Mouse (Mus musculus) layer of hippocampus, adult 9-10 months (tissue): ENCODE data around the gene Slit3.

Experiments used
- DNase-seq: peaks from one replicate; pipeline ENCODE4 v3.0.0; 2022; ENCODE audit warnings: low spot score

Slit3 gene

DNA sequence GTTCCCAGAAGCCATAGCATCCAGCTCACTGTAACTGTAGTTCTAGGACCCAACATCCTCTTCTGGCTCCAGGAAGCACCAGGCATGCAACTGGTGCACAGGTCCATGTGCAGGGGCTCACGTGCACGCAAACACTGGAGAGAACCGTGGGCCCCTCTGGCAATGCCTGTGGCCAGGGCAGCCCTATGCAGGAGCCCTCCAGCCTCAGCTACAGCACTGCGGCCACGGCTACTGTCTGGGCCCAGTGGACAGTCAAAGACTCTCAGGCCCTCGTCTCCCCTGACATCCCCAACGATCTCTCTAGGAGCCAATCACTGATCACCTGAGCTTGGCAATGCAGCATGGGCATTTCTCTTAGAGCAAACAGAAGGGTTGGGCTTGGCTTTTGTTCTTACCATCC is 572.6 kb downstream of the Slit3 start:
- no peak for DNase-seq

DNA sequence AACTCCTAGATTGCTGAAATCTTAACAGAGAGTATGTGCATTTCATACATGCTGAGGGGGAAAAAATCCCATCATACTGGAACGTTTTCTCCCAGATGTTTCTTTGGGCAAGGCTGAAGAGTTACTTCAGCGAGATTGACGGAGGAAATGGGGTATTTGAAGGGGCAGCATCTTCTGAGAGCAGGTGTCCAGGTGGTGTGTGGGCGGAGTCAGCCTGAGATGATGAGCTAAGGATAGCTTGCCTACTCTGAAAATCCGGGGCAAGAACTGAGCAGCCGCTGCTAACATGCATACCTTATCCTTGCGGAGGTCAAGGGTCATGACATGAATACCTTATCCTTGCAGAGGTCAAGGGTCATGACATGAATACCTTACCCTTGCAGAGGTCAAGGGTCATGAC is 576.5 kb downstream of the Slit3 start:
- no peak for DNase-seq

DNA sequence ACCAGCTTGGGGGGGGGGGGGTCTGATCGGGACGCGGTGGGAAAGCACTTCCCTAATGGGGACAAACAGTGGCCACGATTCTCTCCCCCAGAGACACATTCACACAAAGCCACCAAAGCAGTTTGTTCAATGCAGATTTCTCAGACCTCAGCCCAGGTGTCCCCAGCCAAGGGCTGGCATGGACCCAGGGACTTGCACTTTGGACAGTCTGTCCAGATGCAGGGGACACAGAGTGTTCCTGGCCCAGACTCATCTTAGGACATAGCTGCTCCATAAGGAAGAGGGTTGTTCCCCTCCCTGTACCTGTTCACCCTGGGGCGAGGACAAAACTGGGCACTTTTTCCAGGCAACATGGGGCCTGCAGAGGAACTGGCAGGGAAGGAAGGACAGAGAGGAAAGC is 577.9 kb downstream of the Slit3 start:
- no peak for DNase-seq

DNA sequence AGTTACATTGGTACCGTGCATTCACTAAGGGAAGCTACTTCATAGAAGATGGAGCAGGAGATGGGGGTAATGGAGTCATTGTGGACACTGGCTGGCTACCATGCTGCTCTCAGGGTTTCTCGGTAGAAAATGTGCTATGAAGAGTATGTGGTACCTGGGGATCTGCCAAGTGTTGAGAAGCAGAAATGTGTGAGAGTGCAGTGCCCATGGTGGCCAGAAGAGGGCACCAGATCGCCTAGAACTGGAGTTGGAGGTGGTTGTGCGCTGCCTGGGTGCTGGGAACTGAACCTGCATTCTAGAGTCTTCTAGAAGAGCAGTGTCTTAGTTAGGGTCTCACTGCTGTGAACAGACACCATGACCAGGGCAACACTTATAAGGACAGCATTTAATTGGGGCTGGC is 582.4 kb downstream of the Slit3 start:
- DNase-seq = no peak

DNA sequence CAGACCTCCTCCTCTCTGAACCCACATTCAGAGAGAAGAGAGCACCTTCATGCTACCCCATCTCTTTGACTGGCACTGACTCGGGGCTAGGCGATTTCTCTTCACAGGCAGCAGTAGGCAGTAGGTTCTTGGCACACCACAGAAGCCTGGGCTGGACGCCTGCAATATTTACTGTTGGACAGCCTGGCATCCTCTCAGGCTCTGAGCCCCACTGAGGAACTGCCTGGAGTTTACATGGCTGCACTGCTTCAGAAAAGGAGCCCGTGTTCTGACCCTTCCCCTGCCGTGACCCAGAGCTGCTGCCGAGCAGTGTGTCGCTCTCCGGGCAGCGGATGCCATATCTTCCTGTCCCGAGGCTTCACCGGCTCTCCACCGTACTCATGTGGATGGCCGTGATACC is 583.4 kb downstream of the Slit3 start:
- no peak for DNase-seq

DNA sequence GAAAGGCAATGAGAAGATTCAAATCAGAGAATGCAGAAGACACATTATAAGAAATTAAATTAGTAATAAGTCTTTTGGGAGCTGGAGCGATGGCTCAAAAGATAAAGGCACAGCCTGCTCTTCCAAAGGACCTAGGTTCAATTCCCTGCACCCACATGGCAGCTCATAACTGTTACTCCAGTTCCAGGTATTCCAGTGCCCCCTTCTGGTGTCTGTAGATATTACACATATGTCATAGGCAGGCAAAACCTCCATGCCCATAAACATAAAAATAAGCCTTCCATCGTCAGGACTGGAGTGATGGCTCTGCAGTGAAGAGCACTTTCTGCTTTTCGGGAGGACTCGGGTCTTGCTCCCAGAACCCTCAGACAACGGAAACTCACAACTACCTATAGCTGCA is 583.9 kb downstream of the Slit3 start:
- no peak for DNase-seq

DNA sequence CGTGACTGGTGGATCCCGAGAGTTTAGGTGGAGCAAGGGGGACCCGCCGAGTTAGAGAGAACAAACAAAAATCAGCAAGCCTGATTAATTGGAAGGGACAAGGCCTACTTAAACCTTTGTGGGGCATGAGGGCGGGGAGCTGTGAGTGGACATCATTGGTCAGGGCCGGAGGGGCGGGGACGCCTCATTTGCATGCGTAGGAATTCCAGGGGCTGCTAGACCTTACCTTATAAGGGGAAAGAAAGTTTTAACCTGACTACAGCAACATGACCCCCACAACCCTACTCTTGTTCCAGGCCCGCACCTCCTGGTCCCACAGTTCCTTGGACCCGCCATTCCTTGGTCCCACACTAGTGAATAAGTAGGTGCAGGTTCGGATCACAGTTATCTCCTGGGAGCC is 586.4 kb downstream of the Slit3 start:
- no peak for DNase-seq

DNA sequence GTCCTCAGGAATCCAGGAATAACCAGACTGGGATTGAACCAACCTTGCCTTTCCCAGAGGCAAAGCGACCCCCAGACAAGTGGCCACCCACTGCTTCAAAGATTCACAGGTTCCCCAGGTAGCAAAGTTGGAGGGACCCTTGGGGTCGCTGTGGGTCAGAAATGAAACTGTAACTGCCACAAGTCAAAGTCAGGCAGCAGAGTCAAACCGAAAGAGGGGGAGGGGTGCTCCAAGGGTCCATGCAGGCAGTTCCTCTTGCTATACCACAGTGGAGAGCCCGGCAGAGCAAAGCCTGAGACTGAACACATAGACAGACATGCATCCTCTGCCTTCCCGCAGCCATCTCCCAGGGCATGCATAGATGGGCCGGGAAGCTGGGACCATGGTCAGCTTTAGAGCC is 590.3 kb downstream of the Slit3 start:
- DNase-seq = no peak

DNA sequence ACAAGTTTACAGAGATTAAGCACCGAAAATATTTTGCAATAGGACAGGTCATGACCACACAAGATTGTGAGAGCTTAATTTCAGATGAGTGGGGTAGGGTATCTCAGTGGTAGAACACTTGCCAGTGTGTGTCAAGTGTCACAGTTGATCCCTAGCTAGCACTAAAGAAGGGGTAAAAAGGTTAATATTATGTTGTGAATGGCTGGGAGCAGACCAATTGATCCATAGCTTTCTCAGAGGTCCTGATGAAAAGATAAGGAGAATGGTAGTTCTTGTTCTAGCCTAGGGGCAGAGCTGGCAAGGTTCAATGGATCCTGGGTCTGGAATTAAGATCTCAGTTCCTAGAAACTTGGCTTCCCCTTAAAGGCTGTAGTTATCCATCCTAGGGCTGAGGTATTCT is 597.9 kb downstream of the Slit3 start:
- DNase-seq = no peak

DNA sequence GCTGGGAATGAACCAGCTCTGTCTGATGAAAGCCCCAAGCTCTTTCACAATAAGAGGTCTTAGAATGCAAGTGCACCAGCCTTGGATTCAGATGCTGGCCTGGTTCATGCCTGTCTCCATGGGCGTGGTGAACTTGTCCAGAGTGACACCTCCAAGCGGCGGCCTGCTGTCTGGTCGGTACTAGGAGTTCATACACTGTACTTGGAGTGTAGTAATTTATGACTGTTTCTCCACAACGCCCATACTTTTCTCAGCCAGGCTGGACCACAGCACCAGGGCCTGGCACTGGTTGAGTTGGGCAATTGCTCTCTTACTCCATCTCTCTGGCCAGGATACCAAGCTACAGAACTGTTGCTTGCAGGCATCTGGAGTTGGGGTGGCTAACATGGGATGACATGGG is 602.9 kb downstream of the Slit3 start:
- no peak for DNase-seq

DNA sequence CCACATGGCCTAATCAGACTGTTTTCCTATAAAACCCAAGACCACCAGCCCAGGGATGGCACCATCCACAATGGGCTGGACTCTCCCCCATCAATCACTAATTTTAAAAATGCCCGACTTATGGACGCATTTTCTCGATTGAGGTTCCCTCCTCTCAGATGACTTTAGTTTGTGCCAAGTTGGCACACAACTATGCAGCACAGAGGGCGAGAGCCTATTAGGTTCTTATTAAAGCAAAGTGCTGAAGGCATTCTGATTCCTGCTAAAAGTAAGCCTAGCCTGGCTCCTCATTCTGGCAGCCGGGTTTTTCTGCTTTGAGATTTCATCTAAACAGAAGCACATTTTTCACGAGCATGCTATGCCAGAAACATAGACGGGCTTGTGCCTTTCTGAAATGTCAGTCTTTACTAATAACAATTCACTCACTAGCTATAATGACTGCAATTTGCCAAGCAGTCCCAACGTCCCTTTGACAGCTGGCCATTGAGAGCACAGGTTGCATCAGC is 605.4 kb downstream of the Slit3 start:
- DNase-seq = no peak

DNA sequence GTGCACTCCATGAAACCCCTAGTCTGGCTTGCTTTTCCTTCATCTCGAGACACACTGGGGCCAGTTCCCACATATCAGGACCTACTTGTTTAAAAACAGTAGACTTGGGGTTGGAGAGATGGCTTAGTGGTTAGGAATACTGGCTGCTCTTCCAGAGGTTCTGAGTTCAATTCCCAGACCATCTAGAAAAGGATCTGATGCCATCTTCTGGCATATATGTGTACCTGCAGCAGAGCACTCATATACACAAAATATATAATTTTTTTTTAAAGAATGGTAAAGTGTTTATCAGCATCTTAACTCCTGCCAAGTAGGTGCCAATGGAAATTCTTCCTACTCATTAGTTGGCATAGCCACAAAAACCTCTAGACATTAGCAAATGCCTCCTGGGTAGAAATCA is 607.2 kb downstream of the Slit3 start:
- DNase-seq = no peak

DNA sequence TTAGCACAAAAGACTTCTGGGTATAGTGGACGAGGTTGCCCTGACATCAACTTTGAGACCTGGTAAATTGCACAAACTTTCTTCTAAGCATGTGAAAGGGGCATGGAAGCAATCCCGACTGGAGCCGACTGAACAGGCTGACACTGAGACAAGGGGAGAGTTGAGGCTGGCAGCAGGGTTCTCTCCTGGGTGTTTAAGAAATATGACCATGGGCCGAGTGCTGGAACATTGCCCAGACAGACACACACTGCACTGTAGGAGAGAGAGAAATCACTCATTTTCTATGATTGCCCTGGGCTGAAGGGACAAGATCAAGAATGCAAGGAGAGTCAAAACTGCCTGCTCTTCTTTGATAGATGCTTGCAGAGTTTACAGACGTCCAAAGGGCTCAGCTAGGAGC is 608.2 kb downstream of the Slit3 start:
- no peak for DNase-seq

DNA sequence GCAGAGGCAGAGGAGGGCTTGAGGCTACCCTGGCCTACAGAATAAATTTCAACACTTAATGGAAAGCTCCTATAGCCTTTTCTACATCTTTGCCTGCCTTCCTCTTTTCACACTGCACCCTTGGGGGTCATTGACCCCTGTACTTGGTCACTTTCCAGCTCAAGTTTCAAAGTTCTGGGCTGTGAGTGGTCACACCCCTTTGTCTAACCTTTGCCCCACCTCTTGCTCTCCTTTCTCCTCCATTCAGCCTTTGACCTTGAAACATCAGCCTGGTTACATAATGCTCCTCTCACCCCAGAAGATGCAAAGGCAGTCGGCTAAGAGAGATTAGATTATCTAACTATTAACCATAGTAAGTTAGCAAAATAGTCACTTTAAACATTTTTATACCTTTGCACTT is 611.3 kb downstream of the Slit3 start:
- no peak for DNase-seq

DNA sequence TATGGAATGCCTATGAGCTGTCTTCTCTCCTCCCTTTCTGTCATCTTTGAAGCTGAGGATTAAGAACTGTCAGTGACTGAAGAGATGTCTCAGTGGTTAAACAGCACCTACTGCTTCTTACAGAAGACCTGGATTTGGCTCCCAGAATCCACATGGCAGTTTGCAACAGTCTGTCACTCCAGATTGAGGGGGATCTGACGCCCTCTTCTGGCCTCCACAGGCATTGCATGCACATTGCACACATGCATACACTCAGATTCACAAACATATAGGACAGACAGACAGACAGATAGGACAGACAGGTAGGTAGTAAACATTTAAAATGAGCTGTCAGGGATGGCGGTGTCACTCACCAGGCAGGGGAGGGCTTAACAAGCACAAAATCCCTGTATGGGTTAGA is 615.8 kb downstream of the Slit3 start:
- DNase-seq = no peak

DNA sequence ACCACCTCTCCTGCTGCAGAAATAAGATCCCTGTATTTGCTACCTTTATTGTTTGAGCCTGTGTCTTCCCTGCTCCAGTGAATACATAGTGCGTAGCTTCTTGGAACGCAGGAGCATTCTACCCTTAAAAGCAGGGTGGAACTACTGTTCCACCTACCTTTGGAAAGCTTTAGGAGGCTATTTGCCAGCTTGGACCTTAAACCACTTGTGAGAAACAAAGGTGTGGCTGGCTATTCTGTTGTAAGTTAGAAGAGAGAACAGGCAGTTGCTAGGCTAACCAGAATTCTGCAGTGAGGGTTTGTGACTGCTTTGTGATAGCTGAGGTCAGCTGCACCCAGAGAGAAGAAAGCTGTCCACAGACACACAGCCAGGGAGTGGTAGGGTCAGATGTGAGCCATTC is 616.2 kb downstream of the Slit3 start:
- no peak for DNase-seq

DNA sequence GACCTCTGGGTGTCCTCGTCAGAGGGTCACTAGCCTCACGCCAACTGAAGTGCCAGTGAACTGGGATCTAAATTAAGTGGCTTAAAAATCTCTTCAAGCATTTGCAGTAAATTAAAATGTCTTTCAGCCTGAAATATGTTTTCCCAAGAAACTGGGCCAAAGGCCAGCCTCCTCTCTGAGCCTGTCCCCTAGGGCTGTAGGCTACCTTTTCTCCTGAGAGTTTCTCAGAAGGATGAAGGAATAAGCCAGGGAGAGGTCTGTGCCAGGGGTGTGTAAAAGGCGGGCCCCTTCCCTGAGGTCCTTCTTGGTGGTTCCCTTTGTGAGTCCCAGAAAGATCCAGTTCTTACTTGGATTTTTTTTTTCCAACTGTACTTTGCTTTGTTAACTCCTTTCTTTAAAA is 617.1 kb downstream of the Slit3 start:
- DNase-seq = no peak

DNA sequence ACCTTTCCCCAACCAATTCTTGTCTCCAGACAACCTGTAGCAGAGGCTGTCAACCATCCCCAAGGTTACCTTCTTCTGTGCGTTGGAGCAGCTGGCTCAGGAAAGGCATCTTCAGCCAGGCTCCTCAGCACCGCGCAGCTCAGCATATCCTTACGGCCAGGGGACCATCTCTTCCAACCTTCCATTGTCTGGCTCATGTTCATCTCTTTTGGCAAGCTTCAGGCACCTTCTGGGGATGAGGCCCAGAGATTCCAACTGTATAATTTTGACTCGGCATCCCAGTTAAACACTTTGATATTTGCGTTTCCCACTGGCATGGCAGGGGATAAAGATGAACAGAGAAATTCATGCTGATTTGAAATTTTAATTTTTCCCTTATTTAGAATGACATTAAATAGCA is 622.6 kb downstream of the Slit3 start:
- DNase-seq = no peak

DNA sequence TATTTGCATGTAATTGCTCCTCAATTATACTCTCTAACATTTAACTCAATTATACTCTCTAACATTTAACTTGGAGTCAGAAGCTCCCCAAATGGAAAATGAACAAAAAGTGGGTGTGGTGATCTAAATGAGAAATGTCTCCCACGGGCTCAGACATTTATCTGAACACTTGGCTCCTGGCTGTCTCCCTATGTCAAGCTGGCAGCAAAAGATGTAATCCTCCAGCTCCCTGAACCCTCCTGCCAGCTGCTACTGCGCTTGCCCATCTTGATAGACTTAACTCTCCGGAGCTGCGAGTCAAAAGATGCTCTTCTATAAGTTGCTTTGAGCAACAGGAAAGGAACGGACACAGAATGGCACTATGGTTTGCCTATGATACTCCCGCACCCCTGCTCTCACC is 623.5 kb downstream of the Slit3 start:
- no peak for DNase-seq

DNA sequence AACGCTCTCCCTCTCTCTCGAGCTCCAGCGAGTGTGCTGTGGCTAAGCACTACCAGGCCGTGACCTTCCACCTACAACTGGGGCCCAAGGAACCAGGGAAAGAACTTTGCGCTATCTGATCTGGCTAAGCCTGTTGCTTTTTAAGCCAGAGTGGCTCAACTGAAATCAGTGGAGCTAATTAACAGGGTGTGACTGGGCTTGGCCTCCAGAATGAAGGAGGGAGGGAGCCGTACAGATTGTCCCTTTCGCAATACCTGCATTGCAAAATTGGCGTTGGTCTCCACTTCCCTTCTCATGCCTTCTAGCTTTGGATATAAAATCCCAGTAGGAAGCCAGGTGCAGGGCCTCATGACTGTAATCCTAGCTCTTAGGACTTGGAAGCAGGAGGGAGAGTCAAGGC is 629.6 kb downstream of the Slit3 start:
- DNase-seq = no peak

DNA sequence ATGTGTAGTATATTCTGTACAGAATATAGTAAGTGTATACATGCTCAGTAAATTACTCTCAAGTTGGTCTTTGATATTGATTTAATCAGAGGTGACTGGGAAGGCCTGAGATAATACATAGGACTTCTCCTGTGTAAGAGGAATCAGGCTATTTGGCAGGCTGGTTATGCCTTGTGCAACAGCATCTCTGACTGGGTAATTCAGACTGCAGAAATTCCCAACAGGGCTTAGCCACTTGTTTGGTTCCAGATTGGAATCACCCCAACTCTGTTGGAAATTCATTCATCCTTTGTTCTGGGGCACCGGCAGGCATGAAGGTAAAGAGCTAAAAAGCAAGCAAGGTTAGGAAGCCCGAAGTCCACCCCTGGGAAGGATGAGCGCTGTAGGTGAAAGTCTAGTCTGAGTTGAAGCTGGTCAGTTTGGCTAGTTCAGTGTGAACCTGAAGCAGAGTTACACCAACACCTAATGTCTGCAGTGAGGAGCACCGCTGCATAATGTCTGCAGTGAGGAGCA is 633.9 kb downstream of the Slit3 start:
- DNase-seq = no peak

DNA sequence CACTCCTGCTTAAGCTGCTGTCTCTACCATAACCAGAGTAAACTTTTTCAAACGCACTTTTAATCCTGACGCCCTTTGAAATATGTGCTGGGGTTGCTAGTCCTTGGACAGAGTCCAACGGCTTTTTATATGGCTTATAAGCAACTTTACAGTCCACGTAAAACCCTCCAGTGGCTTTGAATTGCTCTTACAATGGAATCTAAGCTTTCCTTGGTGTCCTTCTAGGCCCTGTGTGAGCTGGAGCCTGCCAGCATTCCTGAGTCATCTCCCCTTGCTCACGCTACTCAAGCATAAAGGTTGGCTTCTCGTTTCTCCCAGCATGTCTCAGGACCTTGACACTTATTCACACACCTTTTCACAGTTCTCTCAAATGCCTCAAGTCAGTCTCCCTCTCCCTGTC is 634.5 kb downstream of the Slit3 start:
- DNase-seq = no peak

DNA sequence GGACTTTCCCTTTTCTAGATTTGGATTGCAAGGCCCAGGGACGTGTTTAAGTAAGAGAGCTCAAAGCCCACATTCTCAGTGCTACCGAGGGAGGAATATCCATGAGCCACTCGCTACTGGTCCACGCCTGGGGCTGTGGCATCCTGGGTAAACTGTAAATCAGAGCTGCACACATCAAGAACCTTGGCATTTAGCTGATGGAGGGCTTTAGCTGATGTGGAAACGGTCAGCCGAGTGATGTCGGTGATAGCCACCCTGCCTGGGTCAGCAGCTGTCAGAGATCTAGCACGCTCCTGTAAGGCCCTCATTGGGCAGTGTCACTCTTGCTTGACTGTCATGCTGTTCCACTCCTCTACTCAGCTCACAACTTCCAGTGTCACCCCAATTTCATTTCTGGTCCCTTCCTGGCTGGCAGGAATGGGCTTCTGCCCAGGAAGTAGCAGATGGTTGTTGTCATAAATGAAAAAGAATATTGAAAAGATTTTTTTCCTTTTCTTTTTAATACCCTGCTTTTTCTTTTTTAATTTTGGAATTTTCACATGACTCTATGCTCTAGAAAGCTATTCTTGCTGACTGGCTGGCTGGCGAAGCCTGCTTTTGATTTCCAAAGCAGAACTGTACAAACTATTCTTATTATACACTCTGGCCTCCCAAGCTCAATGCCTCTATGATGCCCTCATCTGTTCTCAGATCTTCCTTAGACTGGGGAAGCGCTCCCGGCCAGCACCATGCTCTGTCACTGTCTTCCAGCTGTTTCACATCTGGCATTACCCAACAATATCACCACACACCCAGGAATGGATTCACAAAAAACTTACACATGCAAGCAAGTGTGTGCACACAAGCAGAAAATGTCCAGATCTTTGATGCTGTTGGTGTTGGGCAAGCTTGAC is 635.6 kb downstream of the Slit3 start:
- DNase-seq = no peak
